8 mouse cellular contexts compared by ENCODE assay signal in genomic region chr12:8640711-8641424, GRCm38 (mm10). TPM values are rescaled to one million over a fixed set of nuclear protein-coding genes. Genes with fewer than 3 reads are reported as not detected.
DNase-seq lines count a peak whose midpoint lies in the region; ATAC-seq lines count a peak whose summit lies in the region.

No protein-coding gene starts in this region.

- peak; percentile 95 for DNase-seq in adipocyte (ENCODE audit: low spot score)
- DNase-seq in embryo, embryonic 10 days (ENCODE audit: low spot score) = peak; percentile 96
- peak; percentile 100 for DNase-seq in gastrocnemius, postnatal 10 days
- peak; percentile 97 for DNase-seq in induced T-regulatory cell, adult 2 months (ENCODE audit: low read depth)
- peak; percentile 93 to 99 for DNase-seq in left cerebral cortex, adult 9 months (ENCODE audit: low spot score in 2 of 2)
- DNase-seq in right cerebral cortex, postnatal 14 days = peak; percentile 99
- DNase-seq in urinary bladder, postnatal 36 days (ENCODE audit: low spot score in 2 of 2) = peak; percentile 98

- peak; percentile 97 for ATAC-seq in megakaryocyte progenitor cell, adult 5-6 weeks (replicated peaks; ENCODE audit: poor library complexity)

RNA-seq across cellular contexts. Expression of gene Pum2, which starts 33.1 kb away (rescaled TPM):
- total RNA-seq in gastrocnemius, postnatal 10 days (2021) = 10 to 100 TPM; 80.7 to 98.1 TPM
- 164 and 166 TPM in 2 replicates for total RNA-seq in megakaryocyte progenitor cell, adult 5-6 weeks (2015)
- total RNA-seq in megakaryocyte progenitor cell, adult 5-6 weeks (2017) = 116 and 129 TPM in 2 replicates

RNA-seq across cellular contexts. Expression of gene Slc7a15, which starts 42.0 kb away (rescaled TPM):
- total RNA-seq in gastrocnemius, postnatal 10 days (2021) = not detected
- total RNA-seq in megakaryocyte progenitor cell, adult 5-6 weeks (2015) = not detected in 2 replicates
- total RNA-seq in megakaryocyte progenitor cell, adult 5-6 weeks (2017) = not detected in 2 replicates

Comparison
In these comparisons a context has a peak if more than half of its experiments do, and no peak if none do; other contexts are left out.
1. Peak in every context shown above with its lines: DNase-seq and ATAC-seq.